Mouse (Mus musculus): ENCODE results near the gene Sphk1. TPM values are rescaled to one million over a fixed set of nuclear protein-coding genes. Genes with fewer than 3 reads are reported as not detected.

Sphk1 gene
- polyA plus RNA-seq (2014; fragmentation: Nextera tagmentation; extraction: Ambion mirVana), result 11.5 and 13.0 TPM in 2 replicates

DNA sequence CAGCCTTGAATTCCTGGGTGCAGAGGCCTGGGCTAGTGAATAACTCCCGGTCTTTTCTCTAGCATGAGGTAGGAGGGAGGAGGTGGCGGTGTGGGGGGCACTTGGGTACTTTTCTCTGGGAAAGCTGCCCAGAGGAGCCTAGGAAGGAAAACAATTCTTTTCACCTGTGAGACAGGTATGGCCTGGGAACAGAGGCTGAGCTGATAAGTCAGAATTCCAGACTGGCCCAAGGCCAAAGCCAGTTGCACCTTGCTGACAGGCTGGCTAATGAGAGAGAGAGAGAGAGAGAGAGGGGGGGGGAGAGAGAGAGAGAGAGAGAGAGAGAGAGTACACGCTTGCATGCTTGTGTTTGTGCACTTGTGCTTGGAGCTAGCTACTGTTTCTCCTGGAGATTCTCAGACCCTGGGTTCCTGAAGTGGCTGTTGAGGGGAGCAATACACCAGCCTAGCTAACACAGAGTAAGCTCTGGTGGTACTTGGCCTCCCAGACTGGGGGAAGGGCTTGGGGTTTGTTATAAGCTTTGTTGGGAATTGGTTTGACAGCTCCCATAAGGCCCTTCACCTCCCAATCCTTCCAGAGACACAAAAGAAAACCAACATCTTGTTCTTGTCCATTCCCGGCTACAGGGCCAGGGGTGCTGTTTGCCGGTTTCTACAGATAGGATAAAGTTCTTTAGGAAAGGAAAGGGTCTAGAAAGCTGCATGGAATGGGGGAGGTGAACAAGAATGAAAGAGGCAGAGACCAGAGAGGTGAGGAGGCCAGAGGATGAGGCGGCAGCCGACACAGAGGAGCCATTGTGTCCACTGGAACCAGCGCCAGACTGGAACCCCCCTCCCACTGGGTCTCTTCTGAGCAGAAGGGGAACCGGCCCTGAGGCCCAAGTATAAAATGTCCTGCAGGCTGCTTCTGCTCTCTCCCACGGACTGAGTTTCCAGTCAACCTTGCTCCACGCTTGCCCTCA, at the start of gene Sphk1:
Sphk1 (plus strand) TSS at position 739 of the 961 bp plus-strand sequence.
- Histone ChIP-seq H3K9me3 (ENCODE audit: control insufficient read depth, low read depth, low read length) (no peaks in the 10 kb centered on the region), H3K9ac (replicated peaks; ENCODE audit: low read depth, low read length) (peak within 1 kb of the TSS; percentile 53; the same call in 1 of the 2 replicates), H3K27me3 (ENCODE audit: control insufficient read depth, insufficient read depth, low read length) (0 out of 2 replicates have a peak, but pooled peaks cover 2% of the 10 kb centered on the region), H3K36me3 (ENCODE audit: control insufficient read depth, insufficient read depth, low read length) (no peaks in the 10 kb centered on the region), H3K4me3 (ENCODE audit: low read depth, low read length) (peak within 1 kb of the TSS; percentile 53), H3K4me2 (replicated peaks; ENCODE audit: low read depth, low read length) (peak within 1 kb of the TSS; percentile 94), H3K4me1 (ENCODE audit: control insufficient read depth, insufficient read depth, low read length) (peaks cover 31% of the 10 kb centered on the region), H3K27ac (ENCODE audit: low read length) (peak within 1 kb of the TSS; percentile 41; the same call in 1 of the 2 replicates)
- no peak for ATAC-seq (ENCODE audit: insufficient number of reproducible peaks, insufficient read depth, low FRiP score, low read depth)
- 28% methylated on average over 11 of the region's 11 CpGs for WGBS

- ATAC-seq (ENCODE audit: insufficient number of reproducible peaks, insufficient read depth, low FRiP score, low read depth), result no peak
- H3K27ac ChIP-seq (ENCODE audit: low read length), result no peak overlapping the region
- H3K36me3 ChIP-seq (ENCODE audit: control insufficient read depth, insufficient read depth, low read length), result peaks cover 76% of the 10 kb centered on the region
- no peak overlapping the region for H3K4me2 ChIP-seq (replicated peaks; ENCODE audit: low read depth, low read length)
- no peaks in the 10 kb centered on the region for H3K27me3 ChIP-seq (ENCODE audit: control insufficient read depth, insufficient read depth, low read length)
- H3K4me1 ChIP-seq (ENCODE audit: control insufficient read depth, insufficient read depth, low read length), result no peaks in the 10 kb centered on the region
- H3K9me3 ChIP-seq (ENCODE audit: control insufficient read depth, low read depth, low read length), result no peaks in the 10 kb centered on the region
- WGBS, result 95% methylated on average over 8 of the region's 8 CpGs
- H3K9ac ChIP-seq (replicated peaks; ENCODE audit: low read depth, low read length), result no peak overlapping the region
- no peak overlapping the region for H3K4me3 ChIP-seq (ENCODE audit: low read depth, low read length)
These were observed 49.8 kb upstream of the Sphk1 start for GRCm38 (mm10) chr11:116480975-116481374.

DNA sequence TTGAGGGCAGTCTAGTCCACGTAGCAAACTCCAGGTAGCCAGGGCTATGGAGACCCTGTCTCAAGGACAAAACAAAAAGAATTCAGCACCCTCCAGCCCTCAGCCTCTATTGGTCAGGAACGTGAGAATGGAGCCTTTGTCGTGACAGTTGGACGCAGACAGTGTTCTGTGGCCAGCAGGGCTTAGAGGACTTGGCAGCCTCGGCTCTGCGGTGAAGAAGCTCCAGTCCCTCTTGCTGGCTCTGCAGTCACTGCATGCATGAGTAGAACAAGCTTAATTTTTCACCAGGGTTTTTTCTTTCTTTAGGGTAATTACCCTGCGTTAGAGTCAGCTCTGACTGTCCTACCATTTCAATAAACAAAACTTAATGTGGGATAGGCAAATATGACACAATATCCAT, 48.9 kb upstream of the Sphk1 start:
- Histone ChIP-seq H3K9me3 (ENCODE audit: control insufficient read depth, low read depth, low read length) (no peaks in the 10 kb centered on the region), H3K27me3 (ENCODE audit: control insufficient read depth, insufficient read depth, low read length) (no peaks in the 10 kb centered on the region), H3K9ac (replicated peaks; ENCODE audit: low read depth, low read length) (no peak overlapping the region), H3K4me1 (ENCODE audit: control insufficient read depth, insufficient read depth, low read length) (no peaks in the 10 kb centered on the region), H3K4me3 (ENCODE audit: low read depth, low read length) (no peak overlapping the region), H3K4me2 (replicated peaks; ENCODE audit: low read depth, low read length) (no peak overlapping the region), H3K36me3 (ENCODE audit: control insufficient read depth, insufficient read depth, low read length) (peaks cover 76% of the 10 kb centered on the region), H3K27ac (ENCODE audit: low read length) (no peak overlapping the region)
- ATAC-seq (ENCODE audit: insufficient number of reproducible peaks, insufficient read depth, low FRiP score, low read depth), result no peak
- WGBS, result 81% methylated on average over 7 of the region's 7 CpGs

DNA sequence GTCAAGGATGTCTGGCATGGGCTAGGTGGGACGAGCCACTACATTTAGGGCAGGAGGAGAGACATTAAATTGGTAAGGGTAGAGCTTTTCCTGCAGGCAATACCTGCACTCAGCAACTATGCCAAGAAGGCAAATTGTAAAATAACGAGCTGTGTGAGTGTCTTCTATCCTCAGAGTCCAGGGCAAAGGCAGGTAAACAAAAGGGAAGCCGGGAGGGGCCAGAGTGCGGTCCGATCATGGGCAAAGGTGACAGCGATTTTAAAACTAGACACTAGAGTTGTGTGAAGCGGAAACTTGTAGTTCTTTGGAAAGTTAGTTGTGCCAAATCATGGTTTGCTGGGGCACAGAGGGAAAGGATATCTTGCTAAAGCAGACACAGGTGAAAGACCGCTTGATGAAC, 46.5 kb upstream of the Sphk1 start:
- Histone ChIP-seq H3K4me1 (ENCODE audit: control insufficient read depth, insufficient read depth, low read length) (peaks cover 2% of the 10 kb centered on the region; the same call in 1 of the 2 replicates), H3K27ac (ENCODE audit: low read length) (no peak overlapping the region), H3K36me3 (ENCODE audit: control insufficient read depth, insufficient read depth, low read length) (peaks cover 61% of the 10 kb centered on the region), H3K27me3 (ENCODE audit: control insufficient read depth, insufficient read depth, low read length) (no peaks in the 10 kb centered on the region), H3K9me3 (ENCODE audit: control insufficient read depth, low read depth, low read length) (no peaks in the 10 kb centered on the region), H3K9ac (replicated peaks; ENCODE audit: low read depth, low read length) (no peak overlapping the region), H3K4me3 (ENCODE audit: low read depth, low read length) (no peak overlapping the region), H3K4me2 (replicated peaks; ENCODE audit: low read depth, low read length) (no peak overlapping the region)
- no peak for ATAC-seq (ENCODE audit: insufficient number of reproducible peaks, insufficient read depth, low FRiP score, low read depth)
- WGBS, result 80% methylated on average over 8 of the region's 8 CpGs

- ATAC-seq (ENCODE audit: insufficient number of reproducible peaks, insufficient read depth, low FRiP score, low read depth), result no peak
- no peak overlapping the region for H3K27ac ChIP-seq (ENCODE audit: low read length)
- H3K9ac ChIP-seq (replicated peaks; ENCODE audit: low read depth, low read length), result no peak overlapping the region
- no peaks in the 10 kb centered on the region for H3K27me3 ChIP-seq (ENCODE audit: control insufficient read depth, insufficient read depth, low read length)
- peaks cover 33% of the 10 kb centered on the region for H3K36me3 ChIP-seq (ENCODE audit: control insufficient read depth, insufficient read depth, low read length)
- no peak overlapping the region for H3K4me2 ChIP-seq (replicated peaks; ENCODE audit: low read depth, low read length)
- no peak overlapping the region for H3K4me3 ChIP-seq (ENCODE audit: low read depth, low read length)
- peaks cover 9% of the 10 kb centered on the region; the same call in 1 of the 2 replicates for H3K4me1 ChIP-seq (ENCODE audit: control insufficient read depth, insufficient read depth, low read length)
- H3K9me3 ChIP-seq (ENCODE audit: control insufficient read depth, low read depth, low read length), result no peaks in the 10 kb centered on the region
These were observed 42.5 kb upstream of the Sphk1 start for GRCm38 (mm10) chr11:116488207-116488606.

DNA sequence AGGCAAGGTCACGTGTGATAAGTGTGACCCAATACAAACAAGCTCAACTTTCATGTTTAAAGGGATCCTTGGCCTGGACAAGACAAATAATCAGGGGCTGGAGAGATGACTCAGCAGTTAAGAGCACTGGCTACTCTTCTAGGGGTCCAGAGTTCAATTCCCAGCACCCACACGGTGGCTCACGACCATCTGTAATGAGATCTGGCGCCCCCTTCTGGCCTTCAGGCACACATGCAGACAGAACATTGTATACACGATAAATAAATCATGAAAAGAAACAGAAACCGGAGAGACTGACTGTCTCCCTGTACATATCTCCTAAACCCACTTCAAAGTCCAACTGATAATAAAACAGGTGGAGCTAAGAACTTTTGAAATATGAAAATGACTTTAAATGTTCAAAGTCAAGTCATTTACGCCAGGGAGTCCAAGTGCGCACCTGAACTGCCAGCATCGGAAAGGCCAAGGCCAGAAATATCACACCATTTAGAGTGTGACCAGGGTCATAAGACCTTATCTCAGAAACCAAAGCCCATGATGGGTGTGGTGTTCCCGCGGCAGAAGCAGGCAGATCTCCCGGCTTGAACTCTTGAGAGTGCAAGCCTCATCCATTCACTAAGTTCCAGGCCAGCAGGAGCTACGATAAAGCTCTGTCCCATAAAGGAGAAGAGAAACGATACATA, 41.9 kb upstream of the Sphk1 start:
- H3K36me3 ChIP-seq (ENCODE audit: control insufficient read depth, insufficient read depth, low read length), result peaks cover 29% of the 10 kb centered on the region
- H3K27me3 ChIP-seq (ENCODE audit: control insufficient read depth, insufficient read depth, low read length), result no peaks in the 10 kb centered on the region
- peaks cover 9% of the 10 kb centered on the region; the same call in 1 of the 2 replicates for H3K4me1 ChIP-seq (ENCODE audit: control insufficient read depth, insufficient read depth, low read length)
- no peaks in the 10 kb centered on the region for H3K9me3 ChIP-seq (ENCODE audit: control insufficient read depth, low read depth, low read length)
- H3K9ac ChIP-seq (replicated peaks; ENCODE audit: low read depth, low read length), result peak overlapping the region; percentile 97
- peak overlapping the region; percentile 97 for H3K4me3 ChIP-seq (ENCODE audit: low read depth, low read length)
- peak overlapping the region; percentile 54 for H3K4me2 ChIP-seq (replicated peaks; ENCODE audit: low read depth, low read length)
- no peak overlapping the region; the same call in 1 of the 2 replicates for H3K27ac ChIP-seq (ENCODE audit: low read length)
- no peak for ATAC-seq (ENCODE audit: insufficient number of reproducible peaks, insufficient read depth, low FRiP score, low read depth)
- WGBS, result 72% methylated on average over 14 of the region's 14 CpGs

DNA sequence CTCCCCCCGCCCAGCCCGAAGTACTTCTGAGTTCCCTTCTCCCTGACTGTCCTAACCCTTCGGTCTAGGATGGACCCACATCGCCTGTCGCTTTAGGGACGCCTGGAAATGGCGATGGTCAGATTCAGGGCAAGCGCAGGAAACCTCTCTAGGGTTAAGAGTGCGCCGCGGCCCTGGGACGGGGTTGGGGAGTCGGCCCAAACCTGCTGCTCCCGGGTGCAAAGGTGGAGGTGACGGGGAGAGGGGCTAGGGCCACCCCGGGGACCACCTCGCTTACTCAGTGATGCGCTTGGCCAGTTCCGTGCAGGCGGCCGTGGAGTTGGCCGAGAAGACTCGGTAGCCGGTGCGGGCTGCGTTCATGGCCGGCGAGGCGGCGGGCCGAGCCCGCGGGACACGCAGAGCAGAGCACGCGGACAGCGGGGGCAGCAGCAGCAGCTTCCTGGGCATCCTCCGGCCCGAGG, 40.9 kb upstream of the Sphk1 start:
- peaks cover 26% of the 10 kb centered on the region for H3K36me3 ChIP-seq (ENCODE audit: control insufficient read depth, insufficient read depth, low read length)
- peak; percentile 19; the same call in 1 of the 2 replicates for ATAC-seq (ENCODE audit: insufficient number of reproducible peaks, insufficient read depth, low FRiP score, low read depth)
- H3K9ac ChIP-seq (replicated peaks; ENCODE audit: low read depth, low read length), result peak overlapping the region; percentile 97
- H3K27ac ChIP-seq (ENCODE audit: low read length), result peak overlapping the region; percentile 87
- H3K27me3 ChIP-seq (ENCODE audit: control insufficient read depth, insufficient read depth, low read length), result no peaks in the 10 kb centered on the region
- peak overlapping the region; percentile 97 for H3K4me3 ChIP-seq (ENCODE audit: low read depth, low read length)
- WGBS, result under 1% methylated on average over 39 of the region's 39 CpGs
- H3K4me1 ChIP-seq (ENCODE audit: control insufficient read depth, insufficient read depth, low read length), result peaks cover 9% of the 10 kb centered on the region; the same call in 1 of the 2 replicates
- H3K9me3 ChIP-seq (ENCODE audit: control insufficient read depth, low read depth, low read length), result no peaks in the 10 kb centered on the region
- H3K4me2 ChIP-seq (replicated peaks; ENCODE audit: low read depth, low read length), result peak overlapping the region; percentile 54

Data from stomach, embryonic 14.5 days (tissue).